Comparison of ENCODE assay signal across 16 mouse cellular contexts in the genomic region with DNA sequence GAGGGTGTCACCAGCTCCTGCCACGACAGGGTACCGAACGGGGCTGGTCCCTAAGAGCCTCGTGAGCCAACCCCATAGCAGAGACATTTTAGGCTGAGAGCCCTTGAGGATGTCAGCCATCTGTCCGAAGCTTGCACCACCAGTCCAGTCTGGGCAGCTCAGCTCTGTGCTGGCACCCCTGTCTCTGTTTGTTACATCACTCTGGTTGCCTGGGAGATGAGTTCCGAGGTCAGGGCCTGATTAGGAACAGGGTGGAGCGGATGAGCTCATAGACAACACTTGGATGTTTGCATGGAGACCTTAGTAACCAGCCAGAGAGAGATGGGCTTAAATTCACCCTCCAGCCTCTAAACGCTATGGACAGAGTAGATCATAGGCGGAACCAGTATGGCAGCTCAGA. TPM values are rescaled to one million over a fixed set of nuclear protein-coding genes. Genes with fewer than 3 reads are reported as not detected.
DNase-seq lines count a peak whose midpoint lies in the region; ATAC-seq and TF ChIP-seq lines count a peak whose summit lies in the region.
"Had no signal": no experiment of that assay in that cellular context is flagged by ENCODE, and none has a peak within 500 bp of the region (broad histone marks: within the 10 kb centered on the region; RNA-seq: fewer than 3 reads in every experiment).

No protein-coding gene starts in this region.

- H3K9me3 ChIP-seq in midbrain, embryonic 10.5 days (replicated peaks): no peaks in the 10 kb centered on the region
- H3K9me3 ChIP-seq in midbrain, postnatal 0 days (ENCODE audit: low read length): no peaks in the 10 kb centered on the region
- H3K9me3 ChIP-seq in heart, embryonic 10.5 days: no peaks in the 10 kb centered on the region
- no peaks in the 10 kb centered on the region for H3K9me3 ChIP-seq in stomach, postnatal 0 days (ENCODE audit: control insufficient read depth, low read length)
- H3K9me3 ChIP-seq: forebrain, embryonic 15.5 days had no signal

- peaks cover 22% of the 10 kb centered on the region for H3K4me1 ChIP-seq in midbrain, embryonic 10.5 days
- peaks cover 11% of the 10 kb centered on the region; the same call in 1 of the 2 replicates for H3K4me1 ChIP-seq in midbrain, postnatal 0 days (ENCODE audit: insufficient read depth, low read length)
- peaks cover 30% of the 10 kb centered on the region for H3K4me1 ChIP-seq in heart, embryonic 10.5 days
- H3K4me1 ChIP-seq in stomach, postnatal 0 days (replicated peaks; ENCODE audit: control insufficient read depth, insufficient read depth): no peaks in the 10 kb centered on the region
- H3K4me1 ChIP-seq: megakaryocyte, embryonic 14.5 days had no signal

- peak; percentile 19 to 33 for DNase-seq in cerebellum, postnatal 10 days
- no peak for DNase-seq in cerebellum, adult 18-20 months
- peak; percentile 34 for DNase-seq in midbrain, embryonic 10.5 days (ENCODE audit: low spot score)
- no peak for DNase-seq in midbrain, postnatal 0 days (ENCODE audit: low spot score)
- DNase-seq in heart, embryonic 10.5 days (ENCODE audit: low spot score): peak; percentile 82
- DNase-seq in stomach, postnatal 0 days (ENCODE audit: low spot score): no peak
- DNase-seq in layer of hippocampus, postnatal 25 days (ENCODE audit: extremely low spot score in 1 of 2, low spot score in 1 of 2): no peak
- DNase-seq: cerebellum, adult 9-10 months; kidney, adult 8-10 months; liver had no signal

- no peak overlapping the region for H3K4me2 ChIP-seq in midbrain, postnatal 0 days (ENCODE audit: low read depth, low read length, poor library complexity, severe bottlenecking)
- no peak overlapping the region for H3K4me2 ChIP-seq in stomach, postnatal 0 days (replicated peaks; ENCODE audit: low read depth)
- H3K4me2 ChIP-seq: forebrain, embryonic 15.5 days; hindbrain, embryonic 14.5 days had no signal

- no peak overlapping the region for H3K9ac ChIP-seq in midbrain, postnatal 0 days (replicated peaks; ENCODE audit: low read length, poor library complexity, severe bottlenecking)
- H3K9ac ChIP-seq in stomach, postnatal 0 days (ENCODE audit: low read length): no peak overlapping the region
- H3K9ac ChIP-seq: forebrain, embryonic 15.5 days; hindbrain, embryonic 14.5 days had no signal

- WGBS in midbrain, embryonic 10.5 days: 75% methylated on average over 9 of the region's 9 CpGs
- WGBS in midbrain, postnatal 0 days: 68% methylated on average over 9 of the region's 9 CpGs
- 58% methylated on average over 9 of the region's 9 CpGs for WGBS in heart, embryonic 10.5 days
- 65% methylated on average over 9 of the region's 9 CpGs for WGBS in stomach, postnatal 0 days

- ATAC-seq in midbrain, postnatal 0 days (ENCODE audit: low FRiP score): no peak
- ATAC-seq in stomach, postnatal 0 days (ENCODE audit: low FRiP score, low TSS enrichment): peak; percentile 64; the same call in 1 of the 2 replicates
- no peak for ATAC-seq in megakaryocyte progenitor cell, adult 5-6 weeks (replicated peaks; ENCODE audit: poor library complexity)
- ATAC-seq: forebrain, embryonic 15.5 days had no signal

- H3K27ac ChIP-seq in midbrain, embryonic 10.5 days (replicated peaks): 0 out of 2 replicates have a peak overlapping the region, but pooled peaks have one; percentile 25
- H3K27ac ChIP-seq in midbrain, postnatal 0 days (ENCODE audit: low read depth, low read length): no peak overlapping the region
- H3K27ac ChIP-seq in heart, embryonic 10.5 days: no peak overlapping the region
- H3K27ac ChIP-seq in stomach, postnatal 0 days (replicated peaks): no peak overlapping the region
- H3K27ac ChIP-seq: forebrain, embryonic 15.5 days; heart, adult 2 months; hindbrain, embryonic 14.5 days had no signal

- H3K27me3 ChIP-seq in midbrain, embryonic 10.5 days (ENCODE audit: low read depth, poor library complexity, severe bottlenecking): no peaks in the 10 kb centered on the region
- no peaks in the 10 kb centered on the region for H3K27me3 ChIP-seq in midbrain, postnatal 0 days (ENCODE audit: insufficient read depth, low read length)
- no peaks in the 10 kb centered on the region for H3K27me3 ChIP-seq in heart, embryonic 10.5 days (ENCODE audit: insufficient read depth, poor library complexity, severe bottlenecking)
- no peaks in the 10 kb centered on the region for H3K27me3 ChIP-seq in stomach, postnatal 0 days (ENCODE audit: control insufficient read depth, insufficient read depth, low read length)
- H3K27me3 ChIP-seq: forebrain, embryonic 15.5 days; megakaryocyte, embryonic 14.5 days had no signal

- no peak for TF ChIP-seq EP300 in stomach, postnatal 0 days (optimal IDR thresholded peaks at IDR 0.05)

- H3K4me3 ChIP-seq in midbrain, embryonic 10.5 days: no peak overlapping the region
- no peak overlapping the region for H3K4me3 ChIP-seq in midbrain, postnatal 0 days (ENCODE audit: low read depth, low read length)
- no peak overlapping the region for H3K4me3 ChIP-seq in heart, embryonic 10.5 days
- H3K4me3 ChIP-seq in stomach, postnatal 0 days (ENCODE audit: low read depth, low read length): no peak overlapping the region
- H3K4me3 ChIP-seq: forebrain, embryonic 15.5 days; heart, adult 2 months; megakaryocyte, embryonic 14.5 days; myocyte had no signal

- TF ChIP-seq CTCF in midbrain, postnatal 0 days (IDR thresholded peaks at IDR 0.05): no peak
- TF ChIP-seq CTCF in stomach, postnatal 0 days (IDR thresholded peaks at IDR 0.05; ENCODE audit: low read depth): no peak

- H3K36me3 ChIP-seq in midbrain, embryonic 10.5 days: no peaks in the 10 kb centered on the region
- H3K36me3 ChIP-seq in midbrain, postnatal 0 days (ENCODE audit: insufficient read depth, low read length): no peaks in the 10 kb centered on the region
- no peaks in the 10 kb centered on the region for H3K36me3 ChIP-seq in heart, embryonic 10.5 days
- no peaks in the 10 kb centered on the region for H3K36me3 ChIP-seq in stomach, postnatal 0 days (ENCODE audit: control insufficient read depth, insufficient read depth, low read length)
- H3K36me3 ChIP-seq: forebrain, embryonic 15.5 days had no signal

RNA-seq across cellular contexts. Expression of a gene that starts 30.1 kb away (rescaled TPM):
- polyA plus RNA-seq in midbrain, embryonic 10.5 days (2016; fragmentation: Nextera tagmentation; extraction: Ambion mirVana): 6.9 and 7.5 TPM in 2 replicates
- total RNA-seq in midbrain, postnatal 0 days (2014; rRNA removed): 19.4 and 19.8 TPM in 2 replicates
- 7.5 and 8.0 TPM in 2 replicates for polyA plus RNA-seq in midbrain, postnatal 0 days (2015; fragmentation: Nextera tagmentation; extraction: Ambion mirVana)
- 26.9 and 40.5 TPM in 2 replicates for polyA plus RNA-seq in heart, embryonic 10.5 days (2016; fragmentation: Nextera tagmentation; extraction: Ambion mirVana)
- polyA plus RNA-seq in stomach, postnatal 0 days (2015; fragmentation: Nextera tagmentation; extraction: Ambion mirVana): 28.9 and 29.0 TPM in 2 replicates
- total RNA-seq in layer of hippocampus, postnatal 25 days (2021): 10 to 100 TPM; 11.7 to 13.6 TPM
- total RNA-seq in megakaryocyte progenitor cell, adult 5-6 weeks (2015): 0.20 TPM in 1 of 2 replicates, not detected in the other
- not detected in 2 replicates for total RNA-seq in megakaryocyte progenitor cell, adult 5-6 weeks (2017)

Comparison
In these comparisons a context has a peak if more than half of its experiments do, and no peak if none do; other contexts are left out.
1. DNase-seq: peak in cerebellum, postnatal 10 days (2 of 2), midbrain, embryonic 10.5 days (single experiment) and heart, embryonic 10.5 days (single experiment); none in cerebellum, adult 18-20 months (0 of 2), midbrain, postnatal 0 days (single experiment), stomach, postnatal 0 days (single experiment) and layer of hippocampus, postnatal 25 days (0 of 2).